Mouse (Mus musculus) left cerebral cortex, adult 9 months (tissue): ENCODE results near the gene Gm3164.
"Not testable (repeated sequence)": the region's sequence is repeated elsewhere in the genome, so short reads cannot be mapped to it uniquely, and the experiment has no call there.

Source experiments
- DNase-seq, 2 experiments: peaks; one replicate each; pipeline ENCODE4 v3.0.0; 2022; ENCODE audit warnings: low spot score in 2 of 2

The Gm3164 gene

GRCm38 (mm10) chr14:4414965-4415835 is at the start of gene Gm3164:
Gene Gm3164 (plus strand): TSS chr14:4415448.
- not testable (repeated sequence) for DNase-seq

GRCm38 (mm10) chr14:4368991-4369390 is 46.3 kb upstream of the Gm3164 start:
- DNase-seq, result not testable (repeated sequence)

GRCm38 (mm10) chr14:4369691-4370090 is 45.6 kb upstream of the Gm3164 start:
- DNase-seq, result not testable (repeated sequence)

GRCm38 (mm10) chr14:4377871-4378270 is 37.4 kb upstream of the Gm3164 start:
- DNase-seq, result not testable (repeated sequence)

GRCm38 (mm10) chr14:4385606-4386005 is 29.6 kb upstream of the Gm3164 start:
- not testable (repeated sequence) for DNase-seq

GRCm38 (mm10) chr14:4392841-4393530 is 22.3 kb upstream of the Gm3164 start:
- DNase-seq, result not testable (repeated sequence)

GRCm38 (mm10) chr14:4397226-4397625 is 18.0 kb upstream of the Gm3164 start, which contains the start of gene Gm3159:
Gene Gm3159 (plus strand): TSS chr14:4397526.
- DNase-seq, result not testable (repeated sequence)

GRCm38 (mm10) chr14:4398624-4399023 is 16.6 kb upstream of the Gm3164 start:
- not testable (repeated sequence) for DNase-seq

- DNase-seq, result not testable (repeated sequence)
These were observed 15.0 kb upstream of the Gm3164 start for GRCm38 (mm10) chr14:4400115-4400789.

- DNase-seq, result not testable (repeated sequence)
These were observed 14.0 kb upstream of the Gm3164 start for GRCm38 (mm10) chr14:4401245-4401644.

GRCm38 (mm10) chr14:4403840-4404239 is 11.4 kb upstream of the Gm3164 start:
- not testable (repeated sequence) for DNase-seq

GRCm38 (mm10) chr14:4409939-4410338 is 5.3 kb upstream of the Gm3164 start:
- DNase-seq, result not testable (repeated sequence)

GRCm38 (mm10) chr14:4430692-4431091 is 15.4 kb downstream of the Gm3164 start, which contains the start of gene Gm3173:
Gene Gm3173 (plus strand): TSS chr14:4430992.
- DNase-seq, result not testable (repeated sequence)

GRCm38 (mm10) chr14:4481445-4481844 is 66.2 kb downstream of the Gm3164 start, which contains the start of gene Gm3182:
Gene Gm3182 (plus strand): TSS chr14:4481745.
- not testable (repeated sequence) for DNase-seq
